Mouse (Mus musculus) CH12.LX (cell line): ENCODE measurements around the gene Ap1ar. TPM values are rescaled to one million over a fixed set of nuclear protein-coding genes. Genes with fewer than 3 reads are reported as not detected.

Experiments used
- DNase-seq: peaks from one replicate; pipeline ENCODE4 v3.0.0-alpha.2; 2013; ENCODE audit errors: extremely low read depth
- H3K27ac ChIP-seq: 2 replicates; pipeline ENCODE4 v1.5.1; 2012; ENCODE audit warnings: low read depth, mild to moderate bottlenecking, control low read depth, moderate library complexity; ENCODE audit not compliant: insufficient read depth
- H3K27me3 ChIP-seq: replicated peaks from 2 replicates; pipeline ENCODE3; 2012; ENCODE audit warnings: inconsistent platforms
- H3K36me3 ChIP-seq, 2 experiments: replicated peaks in 1 of 2; 2 replicates each; pipeline versions ENCODE3 to v1.6.1; 2012; ENCODE audit warnings: inconsistent platforms in 1 of 2, low read length in 1 of 2, mild to moderate bottlenecking in 1 of 2, mixed read lengths in 1 of 2, moderate library complexity in 1 of 2; ENCODE audit not compliant: control insufficient read depth in 1 of 2, insufficient read depth in 1 of 2
- H3K4me1 ChIP-seq, 2 experiments: 2 replicates each; pipeline ENCODE4 v1.6.1; 2012; ENCODE audit warnings: inconsistent platforms in 1 of 2, moderate library complexity in 1 of 2; ENCODE audit not compliant: insufficient read depth in 2 of 2, control insufficient read depth in 1 of 2
- H3K4me2 ChIP-seq: 2 replicates; pipeline ENCODE4 v1.6.1; 2012; ENCODE audit warnings: low read depth, mild to moderate bottlenecking, control low read depth; ENCODE audit not compliant: poor library complexity, insufficient read depth, severe bottlenecking
- H3K4me3 ChIP-seq, 3 experiments: fragments of 150-350 bp in 1 of 3; sonication (generic) in 1 of 3; replicated peaks in 1 of 3; 2 replicates each; pipeline versions ENCODE3 to v1.5.1; 2011 to 2012; ENCODE audit warnings: low read depth in 2 of 3, low read length in 2 of 3, mild to moderate bottlenecking in 2 of 3, moderate library complexity in 2 of 3, control low read depth in 1 of 3, improper control_type of control experiment in 1 of 3, inconsistent platforms in 1 of 3, mixed read lengths in 1 of 3; ENCODE audit not compliant: poor library complexity in 1 of 3
- H3K79me2 ChIP-seq: replicated peaks from 2 replicates; pipeline ENCODE4 v1.6.1; 2012; ENCODE audit warnings: mild to moderate bottlenecking, moderate library complexity; ENCODE audit not compliant: control insufficient read depth, poor library complexity, insufficient read depth, severe bottlenecking; ENCODE audit errors: extremely low read depth
- H3K9ac ChIP-seq: 2 replicates; pipeline ENCODE4 v1.6.1; 2012; ENCODE audit warnings: low read depth, mild to moderate bottlenecking, control low read depth, moderate library complexity; ENCODE audit not compliant: insufficient read depth
- H3K9me3 ChIP-seq: replicated peaks from 2 replicates; pipeline ENCODE3; 2012; ENCODE audit warnings: low read length, inconsistent platforms, mixed read lengths
- BHLHE40 ChIP-seq: IDR thresholded peaks from 2 replicates; pipeline ENCODE4 v1.6.1; 2011; ENCODE audit warnings: mild to moderate bottlenecking, low read depth, low read length, improper control_type of control experiment
- CHD1 ChIP-seq: IDR thresholded peaks from 2 replicates; pipeline ENCODE4 v1.6.1; 2012; ENCODE audit warnings: low read depth, low read length, improper control_type of control experiment, inconsistent platforms
- CHD2 ChIP-seq: IDR thresholded peaks from 2 replicates; pipeline ENCODE4 v1.6.1; 2011; ENCODE audit warnings: low read length, improper control_type of control experiment
- CTCF ChIP-seq, 2 experiments: IDR thresholded peaks in 1 of 2; conservative IDR thresholded peaks in 1 of 2; 2 replicates each; pipeline ENCODE4 v1.5.1; 2011 to 2012; ENCODE audit warnings: low read depth in 2 of 2, low read length in 2 of 2, improper control_type of control experiment in 1 of 2, inconsistent platforms in 1 of 2, mild to moderate bottlenecking in 1 of 2, moderate library complexity in 1 of 2
- ELF1 ChIP-seq: IDR thresholded peaks from 2 replicates; pipeline ENCODE4 v1.6.1; 2014; ENCODE audit warnings: low read depth, mild to moderate bottlenecking, inconsistent platforms, low read length, improper control_type of control experiment
- GABPA ChIP-seq: IDR thresholded peaks from 2 replicates; pipeline ENCODE4 v1.6.1; 2012; ENCODE audit warnings: low read depth, low read length, improper control_type of control experiment, inconsistent platforms; ENCODE audit not compliant: insufficient replicate concordance
- HCFC1 ChIP-seq: IDR thresholded peaks from 2 replicates; pipeline ENCODE4 v1.6.1; 2012; ENCODE audit warnings: low read depth, mild to moderate bottlenecking, inconsistent platforms, low read length, improper control_type of control experiment
- IRF4 ChIP-seq: IDR thresholded peaks from 2 replicates; pipeline ENCODE4 v1.6.1; 2014; ENCODE audit warnings: low read depth, mild to moderate bottlenecking, inconsistent platforms, low read length, improper control_type of control experiment
- JUN ChIP-seq: IDR thresholded peaks from 2 replicates; pipeline ENCODE4 v1.6.1; 2011; ENCODE audit warnings: low read depth, mild to moderate bottlenecking, low read length, improper control_type of control experiment, moderate library complexity; ENCODE audit not compliant: insufficient read depth
- JUND ChIP-seq: conservative IDR thresholded peaks from 2 replicates; pipeline ENCODE4 v1.6.1; 2011; ENCODE audit warnings: low read depth, low read length, improper control_type of control experiment
- MAX ChIP-seq: IDR thresholded peaks from 2 replicates; pipeline ENCODE4 v1.6.1; 2011; ENCODE audit warnings: low read length, improper control_type of control experiment
- MAZ ChIP-seq: IDR thresholded peaks from 2 replicates; pipeline ENCODE4 v1.6.1; 2012; ENCODE audit warnings: low read depth, mild to moderate bottlenecking, inconsistent platforms, low read length, improper control_type of control experiment, moderate library complexity
- MXI1 ChIP-seq: IDR thresholded peaks from 2 replicates; pipeline ENCODE4 v1.6.1; 2011; ENCODE audit warnings: mild to moderate bottlenecking, low read depth, low read length, improper control_type of control experiment
- NELFE ChIP-seq: IDR thresholded peaks from 2 replicates; pipeline ENCODE4 v1.6.1; 2011; ENCODE audit warnings: low read depth, low read length, improper control_type of control experiment
- PAX5 ChIP-seq: IDR thresholded peaks from 2 replicates; pipeline ENCODE4 v1.6.1; 2012; ENCODE audit warnings: low read length, inconsistent platforms, mixed read lengths
- POLR2A ChIP-seq: IDR thresholded peaks from 2 replicates; pipeline ENCODE4 v1.6.1; 2011; ENCODE audit warnings: low read depth, mild to moderate bottlenecking, improper control_type of control experiment, low read length
- RAD21 ChIP-seq: IDR thresholded peaks from 2 replicates; pipeline ENCODE4 v1.6.1; 2011; ENCODE audit warnings: low read depth, mild to moderate bottlenecking, low read length, improper control_type of control experiment, moderate library complexity
- RCOR1 ChIP-seq: conservative IDR thresholded peaks from 2 replicates; pipeline ENCODE4 v1.6.1; 2012; ENCODE audit warnings: low read depth, mild to moderate bottlenecking, inconsistent platforms, low read length, improper control_type of control experiment
- SIN3A ChIP-seq: IDR thresholded peaks from 2 replicates; pipeline ENCODE4 v1.6.1; 2012; ENCODE audit warnings: low read length, improper control_type of control experiment, inconsistent platforms
- TBP ChIP-seq: conservative IDR thresholded peaks from 2 replicates; pipeline ENCODE4 v1.6.1; 2011; ENCODE audit warnings: low read depth, low read length, improper control_type of control experiment
- TCF12 ChIP-seq: IDR thresholded peaks from 2 replicates; pipeline ENCODE4 v1.6.1; 2014; ENCODE audit warnings: low read depth, mild to moderate bottlenecking, inconsistent platforms, low read length, improper control_type of control experiment
- UBTF ChIP-seq: IDR thresholded peaks from 2 replicates; pipeline ENCODE4 v1.6.1; 2012; ENCODE audit warnings: low read depth, mild to moderate bottlenecking, inconsistent platforms, low read length, improper control_type of control experiment, moderate library complexity
- USF1 ChIP-seq: IDR thresholded peaks from 2 replicates; pipeline ENCODE4 v1.6.1; 2014; ENCODE audit warnings: low read depth, mild to moderate bottlenecking, inconsistent platforms, low read length, improper control_type of control experiment
- USF2 ChIP-seq: conservative IDR thresholded peaks from 2 replicates; pipeline ENCODE4 v1.6.1; 2011; ENCODE audit warnings: low read depth, low read length, improper control_type of control experiment
- ZC3H11A ChIP-seq: IDR thresholded peaks from 2 replicates; pipeline ENCODE4 v1.6.1; 2012; ENCODE audit warnings: low read depth, mild to moderate bottlenecking, inconsistent platforms, low read length, improper control_type of control experiment
- ZKSCAN1 ChIP-seq: IDR thresholded peaks from 2 replicates; pipeline ENCODE4 v1.6.1; 2012; ENCODE audit warnings: low read depth, inconsistent platforms, low read length, improper control_type of control experiment, borderline replicate concordance
- ZMIZ1 ChIP-seq: IDR thresholded peaks from 2 replicates; pipeline ENCODE4 v1.6.1; 2012; ENCODE audit warnings: low read depth, mild to moderate bottlenecking, inconsistent platforms, low read length, improper control_type of control experiment
- ZNF384 ChIP-seq: IDR thresholded peaks from 2 replicates; pipeline ENCODE4 v1.6.1; 2012; ENCODE audit warnings: low read depth, low read length, improper control_type of control experiment, inconsistent platforms
- dilution Hi-C: fragments of 300-500 bp; cut with MboI; formaldehyde crosslinking; loops from 2 replicates; pipeline ENCODE4 v1.14.3; 2020; ENCODE audit warnings: low sequenced_read_pairs; ENCODE audit not compliant: extremely low pct_unique_long_range_greater_than_20kb, extremely low pct_ligation_motif_present
- in situ Hi-C: fragments of 300-500 bp; cut with MboI; formaldehyde crosslinking; loops from 3 replicates; pipeline ENCODE4 v1.14.3; 2019; ENCODE audit warnings: low sequenced_read_pairs, low pct_ligation_motif_present, low pct_unique_long_range_greater_than_20kb, mixed read lengths
- polyA plus RNA-seq: library from polyadenylated mRNA; unstranded; fragments of >175 nt; gene quantifications from 2 replicates; pipeline ENCODE4 v1.2.1, GENCODE M21; 2012; ENCODE audit warnings: low read depth; ENCODE audit not compliant: insufficient read length
- total RNA-seq, 2 experiments: library from RNA; depleted of rRNA; stranded (reverse); fragments of 300-350 nt in 1 of 2; fragments of >200 nt in 1 of 2; gene quantifications; 2 replicates each; pipeline ENCODE4 v1.2.3; 2012 to 2014

Gene Ap1ar
- total and polyA plus RNA-seq, 3 experiments: 45.8 to 64.4 (median 51.2) TPM

GRCm38 (mm10) chr3:127875059-127875458, 37.7 kb upstream of the Ap1ar start:
- in situ Hi-C loops: no loop called here

GRCm38 (mm10) chr3:127874254-127874883, 37.0 kb upstream of the Ap1ar start:
- dilution Hi-C loops: no loop called here
- Histone ChIP-seq H3K9ac (no peak overlapping the region), H3K27me3 (no peaks in the 10 kb centered on the region), H3K27ac (no peak overlapping the region), H3K4me3 (no peak overlapping the region), H3K79me2 (no peaks in the 10 kb centered on the region), H3K4me1 (no peaks in the 10 kb centered on the region), H3K36me3 (no peaks in the 10 kb centered on the region), H3K9me3 (no peaks in the 10 kb centered on the region), H3K4me2 (no peak overlapping the region)
- TF ChIP-seq JUND: no peak
- no peak for TF ChIP-seq ZKSCAN1
- TF ChIP-seq JUN: no peak
- no peak for TF ChIP-seq ELF1
- TF ChIP-seq USF1: no peak
- TF ChIP-seq RCOR1: no peak
- TF ChIP-seq CHD1: no peak
- TF ChIP-seq CTCF (conservative IDR thresholded peaks at IDR 0.05 in 1 of 2, IDR thresholded peaks at IDR 0.05 in 1 of 2; ENCODE audit: low read depth in 2 of 2, low read length in 2 of 2): no peak
- TF ChIP-seq TCF12: no peak
- DNase-seq: no peak
- in situ Hi-C loops: no loop called here

More at GRCm38 (mm10) chr3:127875059-127875458, 37.7 kb upstream of the Ap1ar start:
- dilution Hi-C loops: no loop called here
- DNase-seq: no peak
- Histone ChIP-seq H3K79me2 (no peaks in the 10 kb centered on the region), H3K4me1 (no peaks in the 10 kb centered on the region), H3K27me3 (no peaks in the 10 kb centered on the region), H3K9me3 (no peaks in the 10 kb centered on the region), H3K27ac (no peak overlapping the region), H3K4me2 (no peak overlapping the region), H3K9ac (no peak overlapping the region), H3K36me3 (no peaks in the 10 kb centered on the region), H3K4me3 (no peak overlapping the region)
- TF ChIP-seq MAZ: no peak

- no peak for TF ChIP-seq TCF12
- TF ChIP-seq NELFE: no peak
- TF ChIP-seq ZNF384: no peak
- TF ChIP-seq POLR2A: no peak
- TF ChIP-seq CHD1: no peak
- no peak for TF ChIP-seq TBP
- no peak for TF ChIP-seq UBTF
- TF ChIP-seq SIN3A: no peak
- no peak for TF ChIP-seq MAX
- no peak for TF ChIP-seq HCFC1
- TF ChIP-seq GABPA: no peak
- no peak for TF ChIP-seq RAD21
- TF ChIP-seq MXI1: no peak
- no peak for TF ChIP-seq ZMIZ1
- no peak for TF ChIP-seq ZC3H11A
- no peak for TF ChIP-seq BHLHE40
- no peak for TF ChIP-seq USF2
- TF ChIP-seq PAX5: no peak
- no peak for TF ChIP-seq IRF4
- no peak for TF ChIP-seq CHD2
- Histone ChIP-seq H3K9ac (no peak overlapping the region), H3K4me2 (no peak overlapping the region), H3K9me3 (no peaks in the 10 kb centered on the region), H3K4me3 (no peak overlapping the region), H3K27ac (no peak overlapping the region), H3K36me3 (no peaks in the 10 kb centered on the region), H3K27me3 (no peaks in the 10 kb centered on the region), H3K79me2 (no peaks in the 10 kb centered on the region), H3K4me1 (0 out of 4 replicates have a peak, but pooled peaks cover 0 to 3% of the 10 kb centered on the region in 2 experiments)
- dilution Hi-C loops (no loop called here), in situ Hi-C loops (no loop called here)
- no peak for DNase-seq
Observed at GRCm38 (mm10) chr3:127871575-127871974, 34.3 kb upstream of the Ap1ar start.
